Mouse (Mus musculus) limb, embryonic 12.5 days (tissue): ENCODE results near the gene Nrd1. TPM values are rescaled to one million over a fixed set of nuclear protein-coding genes. Genes with fewer than 3 reads are reported as not detected.

Source experiments
- ATAC-seq: fragments of 200-750 bp; cut with Nextera tagmentation; 2 replicates; pipeline ENCODE4 v1.8.0; 2017; ENCODE audit warnings: low read depth, moderate TSS enrichment; ENCODE audit not compliant: insufficient number of reproducible peaks, insufficient read depth, low FRiP score, low TSS enrichment
- H3K27ac ChIP-seq: fragments of 300-500 bp; sonication (generic); 2 replicates; pipeline ENCODE4 v1.5.1; 2016; ENCODE audit warnings: mild to moderate bottlenecking, moderate library complexity
- H3K27me3 ChIP-seq: fragments of 300-500 bp; sonication (generic); 2 replicates; pipeline ENCODE4 v1.6.1; 2016; ENCODE audit warnings: mild to moderate bottlenecking, moderate library complexity
- H3K36me3 ChIP-seq: fragments of 300-500 bp; sonication (generic); 2 replicates; pipeline ENCODE4 v1.6.1; 2016; ENCODE audit warnings: mild to moderate bottlenecking, moderate library complexity
- H3K4me1 ChIP-seq: fragments of 300-500 bp; sonication (generic); replicated peaks from 2 replicates; pipeline ENCODE4 v1.6.1; 2016
- H3K4me2 ChIP-seq: fragments of 300-500 bp; sonication (generic); 2 replicates; pipeline ENCODE4 v1.6.1; 2016; ENCODE audit warnings: mild to moderate bottlenecking, moderate library complexity
- H3K4me3 ChIP-seq: fragments of 300-500 bp; sonication (generic); replicated peaks from 2 replicates; pipeline ENCODE4 v1.5.1; 2016; ENCODE audit warnings: mild to moderate bottlenecking
- H3K9ac ChIP-seq: fragments of 300-500 bp; sonication (generic); replicated peaks from 2 replicates; pipeline ENCODE4 v1.6.1; 2016; ENCODE audit warnings: mild to moderate bottlenecking, moderate library complexity
- H3K9me3 ChIP-seq: fragments of 300-500 bp; sonication (generic); 2 replicates; pipeline ENCODE4 v1.6.1; 2016; ENCODE audit warnings: mild to moderate bottlenecking, moderate library complexity
- WGBS: fragments of 180-500 bp; shearing (Covaris S2); methylation state at CpG from one replicate; pipeline ENCODE4 v1.1.7; 2016; 5-methylcytosine and 5-hydroxymethylcytosine counted together
- polyA plus RNA-seq: library from polyadenylated mRNA; unstranded; fragments of >200 nt; fragmentation: Nextera tagmentation; extraction: Ambion mirVana; gene quantifications from 2 replicates; pipeline ENCODE4 v1.2.1, GENCODE M21; 2016

Gene Nrd1
- polyA plus RNA-seq, 1 experiment from 2014 or later = 84.5 TPM

- H3K9ac ChIP-seq = no peak overlapping the region
- H3K27me3 ChIP-seq = no peaks in the 10 kb centered on the region
- H3K27ac ChIP-seq = no peak overlapping the region
- no peaks in the 10 kb centered on the region for H3K9me3 ChIP-seq
- H3K36me3 ChIP-seq = peaks cover 73% of the 10 kb centered on the region
- no peak overlapping the region for H3K4me3 ChIP-seq
- H3K4me2 ChIP-seq = no peak overlapping the region
- no peaks in the 10 kb centered on the region for H3K4me1 ChIP-seq
- WGBS = 98% methylated on average over 2 of the region's 2 CpGs
- ATAC-seq = no peak
These were observed 29.4 kb downstream of the Nrd1 start for GRCm38 (mm10) chr4:109029857-109030256.

- Histone ChIP-seq H3K4me1 (no peaks in the 10 kb centered on the region), H3K27ac (no peak overlapping the region), H3K9me3 (no peaks in the 10 kb centered on the region), H3K9ac (no peak overlapping the region), H3K4me2 (no peak overlapping the region), H3K4me3 (no peak overlapping the region), H3K36me3 (peaks cover 71% of the 10 kb centered on the region), H3K27me3 (no peaks in the 10 kb centered on the region)
- no peak for ATAC-seq
- 90% methylated on average over 2 of the region's 2 CpGs for WGBS
These were observed 29.8 kb downstream of the Nrd1 start for GRCm38 (mm10) chr4:109030266-109030665.

GRCm38 (mm10) chr4:109036327-109036726, 35.9 kb downstream of the Nrd1 start:
- H3K27ac ChIP-seq = no peak overlapping the region
- no peak overlapping the region for H3K4me3 ChIP-seq
- H3K4me1 ChIP-seq = no peaks in the 10 kb centered on the region
- H3K27me3 ChIP-seq = no peaks in the 10 kb centered on the region
- ATAC-seq = no peak
- no peak overlapping the region for H3K4me2 ChIP-seq
- no peak overlapping the region for H3K9ac ChIP-seq
- H3K36me3 ChIP-seq = peaks cover 70% of the 10 kb centered on the region
- H3K9me3 ChIP-seq = no peaks in the 10 kb centered on the region

- WGBS = 89% methylated on average over 4 of the region's 4 CpGs
- Histone ChIP-seq H3K4me1 (no peaks in the 10 kb centered on the region), H3K27me3 (no peaks in the 10 kb centered on the region), H3K36me3 (peaks cover 90% of the 10 kb centered on the region), H3K9ac (no peak overlapping the region), H3K9me3 (0 out of 2 replicates have a peak, but pooled peaks cover 3% of the 10 kb centered on the region), H3K4me2 (no peak overlapping the region), H3K4me3 (no peak overlapping the region), H3K27ac (no peak overlapping the region)
- ATAC-seq = no peak
These were observed 42.3 kb downstream of the Nrd1 start for GRCm38 (mm10) chr4:109042739-109043138.

GRCm38 (mm10) chr4:109043294-109043693, 42.8 kb downstream of the Nrd1 start:
- H3K9me3 ChIP-seq = 0 out of 2 replicates have a peak, but pooled peaks cover 3% of the 10 kb centered on the region
- ATAC-seq = no peak
- no peaks in the 10 kb centered on the region for H3K27me3 ChIP-seq
- H3K4me3 ChIP-seq = no peak overlapping the region
- no peaks in the 10 kb centered on the region for H3K4me1 ChIP-seq
- no peak overlapping the region for H3K9ac ChIP-seq
- H3K36me3 ChIP-seq = peaks cover 91% of the 10 kb centered on the region
- H3K4me2 ChIP-seq = no peak overlapping the region
- 86% methylated on average over 5 of the region's 5 CpGs for WGBS
- no peak overlapping the region for H3K27ac ChIP-seq

GRCm38 (mm10) chr4:109043756-109044155, 43.3 kb downstream of the Nrd1 start:
- ATAC-seq = no peak
- H3K4me2 ChIP-seq = no peak overlapping the region
- H3K27ac ChIP-seq = no peak overlapping the region
- no peaks in the 10 kb centered on the region for H3K27me3 ChIP-seq
- H3K4me3 ChIP-seq = no peak overlapping the region
- 80% methylated on average over 5 of the region's 5 CpGs for WGBS
- peaks cover 89% of the 10 kb centered on the region for H3K36me3 ChIP-seq
- no peak overlapping the region for H3K9ac ChIP-seq
- 0 out of 2 replicates have a peak, but pooled peaks cover 3% of the 10 kb centered on the region for H3K9me3 ChIP-seq
- no peaks in the 10 kb centered on the region for H3K4me1 ChIP-seq

GRCm38 (mm10) chr4:109048258-109048657, 47.8 kb downstream of the Nrd1 start:
- no peak for ATAC-seq
- Histone ChIP-seq H3K27me3 (no peaks in the 10 kb centered on the region), H3K9me3 (no peaks in the 10 kb centered on the region), H3K27ac (no peak overlapping the region), H3K4me3 (no peak overlapping the region), H3K4me2 (no peak overlapping the region), H3K9ac (no peak overlapping the region), H3K4me1 (no peaks in the 10 kb centered on the region), H3K36me3 (peaks cover 86% of the 10 kb centered on the region)
- WGBS = 87% methylated on average over 4 of the region's 4 CpGs

- Histone ChIP-seq H3K27ac (no peak overlapping the region), H3K9ac (no peak overlapping the region), H3K36me3 (peaks cover 90% of the 10 kb centered on the region), H3K4me3 (no peak overlapping the region), H3K4me2 (no peak overlapping the region), H3K27me3 (no peaks in the 10 kb centered on the region), H3K4me1 (no peaks in the 10 kb centered on the region), H3K9me3 (no peaks in the 10 kb centered on the region)
- no peak for ATAC-seq
- 75% methylated on average over 1 of the region's 1 CpGs for WGBS
These were observed 51.8 kb downstream of the Nrd1 start for GRCm38 (mm10) chr4:109052282-109052681.

GRCm38 (mm10) chr4:109054003-109054402, 53.5 kb downstream of the Nrd1 start:
- H3K36me3 ChIP-seq = peaks cover 94% of the 10 kb centered on the region
- WGBS = 79% methylated on average over 9 of the region's 9 CpGs
- no peak for ATAC-seq

GRCm38 (mm10) chr4:109056351-109056750, 55.9 kb downstream of the Nrd1 start:
- Histone ChIP-seq H3K36me3 (peaks cover 94% of the 10 kb centered on the region), H3K4me2 (no peak overlapping the region), H3K27ac (no peak overlapping the region), H3K9me3 (no peaks in the 10 kb centered on the region), H3K4me3 (no peak overlapping the region), H3K9ac (no peak overlapping the region), H3K4me1 (no peaks in the 10 kb centered on the region), H3K27me3 (no peaks in the 10 kb centered on the region)
- ATAC-seq = no peak
- WGBS = 85% methylated on average over 7 of the region's 7 CpGs

More at GRCm38 (mm10) chr4:109054003-109054402, 53.5 kb downstream of the Nrd1 start:
- Histone ChIP-seq H3K27me3 (no peaks in the 10 kb centered on the region), H3K4me2 (no peak overlapping the region), H3K27ac (no peak overlapping the region), H3K4me1 (no peaks in the 10 kb centered on the region), H3K4me3 (no peak overlapping the region), H3K9me3 (no peaks in the 10 kb centered on the region), H3K9ac (no peak overlapping the region)

GRCm38 (mm10) chr4:109057640-109058039, 57.2 kb downstream of the Nrd1 start:
- Histone ChIP-seq H3K27ac (no peak overlapping the region), H3K9ac (no peak overlapping the region), H3K27me3 (no peaks in the 10 kb centered on the region), H3K36me3 (peaks cover 95% of the 10 kb centered on the region), H3K4me3 (no peak overlapping the region), H3K9me3 (no peaks in the 10 kb centered on the region), H3K4me1 (no peaks in the 10 kb centered on the region), H3K4me2 (no peak overlapping the region)
- no peak for ATAC-seq
- 92% methylated on average over 8 of the region's 8 CpGs for WGBS

- Histone ChIP-seq H3K4me2 (no peak overlapping the region), H3K27ac (no peak overlapping the region), H3K4me1 (no peaks in the 10 kb centered on the region), H3K4me3 (no peak overlapping the region), H3K9me3 (no peaks in the 10 kb centered on the region), H3K27me3 (no peaks in the 10 kb centered on the region), H3K9ac (no peak overlapping the region), H3K36me3 (peaks cover 97% of the 10 kb centered on the region)
- ATAC-seq = no peak
- 93% methylated on average over 4 of the region's 4 CpGs for WGBS
These were observed 58.9 kb downstream of the Nrd1 start for GRCm38 (mm10) chr4:109059255-109059821.
